ENCODE assay signal across 9 mouse cellular contexts in genomic region chr14:76739836-76740597, GRCm38 (mm10).
DNase-seq lines count a peak whose midpoint lies in the region; ATAC-seq and TF ChIP-seq lines count a peak whose summit lies in the region.
"Had no signal": no experiment of that assay in that cellular context is flagged by ENCODE, and none has a peak within 500 bp of the region (broad histone marks: within the 10 kb centered on the region; RNA-seq: fewer than 3 reads in every experiment).

No protein-coding gene starts in this region.

- H3K4me3 ChIP-seq in forebrain, embryonic 14.5 days (ENCODE audit: low read depth, low read length): no peak overlapping the region
- H3K4me3 ChIP-seq in hindbrain, embryonic 11.5 days (ENCODE audit: low read depth, low read length): no peak overlapping the region
- H3K4me3 ChIP-seq in limb, embryonic 10.5 days: peak overlapping the region; percentile 18; the same call in 1 of the 2 replicates
- H3K4me3 ChIP-seq in midbrain, postnatal 0 days (ENCODE audit: low read depth, low read length): no peak overlapping the region
- H3K4me3 ChIP-seq: limb, embryonic 12.5 days had no signal

- peak overlapping the region; percentile 63; the same call in 1 of the 2 replicates for H3K27ac ChIP-seq in forebrain, embryonic 14.5 days (ENCODE audit: low read depth, low read length)
- H3K27ac ChIP-seq in hindbrain, embryonic 11.5 days (ENCODE audit: low read depth, low read length): no peak overlapping the region
- peak overlapping the region; percentile 63 for H3K27ac ChIP-seq in limb, embryonic 10.5 days
- no peak overlapping the region for H3K27ac ChIP-seq in midbrain, postnatal 0 days (ENCODE audit: low read depth, low read length)
- H3K27ac ChIP-seq: limb, embryonic 12.5 days had no signal

- no peak overlapping the region for H3K9ac ChIP-seq in forebrain, embryonic 14.5 days (ENCODE audit: low read length)
- H3K9ac ChIP-seq in hindbrain, embryonic 11.5 days (ENCODE audit: low read depth, low read length): no peak overlapping the region
- no peak overlapping the region for H3K9ac ChIP-seq in midbrain, postnatal 0 days (replicated peaks; ENCODE audit: low read length, poor library complexity, severe bottlenecking)
- H3K9ac ChIP-seq: limb, embryonic 12.5 days had no signal

- ATAC-seq in CD4-positive, CD25-positive, alpha-beta regulatory T cell, adult 4 months: no peak
- peak; percentile 88 for ATAC-seq in forebrain, embryonic 14.5 days
- no peak for ATAC-seq in hindbrain, embryonic 11.5 days (ENCODE audit: low FRiP score)
- ATAC-seq in midbrain, postnatal 0 days (ENCODE audit: low FRiP score): no peak

- H3K36me3 ChIP-seq in forebrain, embryonic 14.5 days (ENCODE audit: control insufficient read depth, insufficient read depth, low read length): no peaks in the 10 kb centered on the region
- H3K36me3 ChIP-seq in hindbrain, embryonic 11.5 days (ENCODE audit: control insufficient read depth, insufficient read depth, low read length): no peaks in the 10 kb centered on the region
- no peaks in the 10 kb centered on the region for H3K36me3 ChIP-seq in limb, embryonic 10.5 days
- no peaks in the 10 kb centered on the region for H3K36me3 ChIP-seq in midbrain, postnatal 0 days (ENCODE audit: insufficient read depth, low read length)
- H3K36me3 ChIP-seq: limb, embryonic 12.5 days had no signal

- peak overlapping the region; percentile 0; the same call in 1 of the 2 replicates for H3K4me2 ChIP-seq in forebrain, embryonic 14.5 days (ENCODE audit: low read length)
- no peak overlapping the region for H3K4me2 ChIP-seq in hindbrain, embryonic 11.5 days (replicated peaks; ENCODE audit: low read depth, low read length)
- no peak overlapping the region; the same call in 1 of the 2 replicates for H3K4me2 ChIP-seq in midbrain, postnatal 0 days (ENCODE audit: low read depth, low read length, poor library complexity, severe bottlenecking)
- H3K4me2 ChIP-seq: limb, embryonic 12.5 days had no signal

- WGBS in forebrain, embryonic 14.5 days: 51% methylated on average over 25 of the region's 25 CpGs
- 55% methylated on average over 25 of the region's 25 CpGs for WGBS in hindbrain, embryonic 11.5 days
- WGBS in limb, embryonic 10.5 days: 63% methylated on average over 25 of the region's 25 CpGs
- 64% methylated on average over 25 of the region's 25 CpGs for WGBS in midbrain, postnatal 0 days

- no peaks in the 10 kb centered on the region for H3K27me3 ChIP-seq in forebrain, embryonic 14.5 days (replicated peaks; ENCODE audit: control insufficient read depth, insufficient read depth, low read length)
- H3K27me3 ChIP-seq in hindbrain, embryonic 11.5 days (ENCODE audit: control insufficient read depth, insufficient read depth, low read length): no peaks in the 10 kb centered on the region
- no peaks in the 10 kb centered on the region for H3K27me3 ChIP-seq in limb, embryonic 10.5 days (ENCODE audit: low read depth, poor library complexity, severe bottlenecking)
- no peaks in the 10 kb centered on the region for H3K27me3 ChIP-seq in midbrain, postnatal 0 days (ENCODE audit: insufficient read depth, low read length)
- H3K27me3 ChIP-seq: limb, embryonic 12.5 days had no signal

- peaks cover 2% of the 10 kb centered on the region; the same call in 1 of the 2 replicates for H3K4me1 ChIP-seq in forebrain, embryonic 14.5 days (ENCODE audit: control insufficient read depth, insufficient read depth, low read length)
- no peaks in the 10 kb centered on the region for H3K4me1 ChIP-seq in hindbrain, embryonic 11.5 days (replicated peaks; ENCODE audit: control insufficient read depth, insufficient read depth, low read length)
- H3K4me1 ChIP-seq in limb, embryonic 10.5 days: peaks cover 10% of the 10 kb centered on the region
- no peaks in the 10 kb centered on the region for H3K4me1 ChIP-seq in midbrain, postnatal 0 days (ENCODE audit: insufficient read depth, low read length)

- DNase-seq in CD4-positive, CD25-positive, alpha-beta regulatory T cell, adult 2 months (ENCODE audit: low read depth, low spot score): peak; percentile 7
- DNase-seq in cerebellum, adult 11-12 months: peak; percentile 90
- peak; percentile 90 for DNase-seq in forebrain, embryonic 14.5 days (ENCODE audit: low spot score)
- DNase-seq in hindbrain, embryonic 11.5 days (ENCODE audit: low spot score): peak; percentile 56
- DNase-seq in limb, embryonic 10.5 days (ENCODE audit: low spot score): peak; percentile 53
- DNase-seq in midbrain, postnatal 0 days (ENCODE audit: low spot score): peak; percentile 92
- DNase-seq in thymus, postnatal 10 days (ENCODE audit: low spot score in 2 of 2): peak; percentile 16 to 35

- peak; percentile 71 for TF ChIP-seq CTCF in midbrain, postnatal 0 days (IDR thresholded peaks at IDR 0.05)

- no peaks in the 10 kb centered on the region for H3K9me3 ChIP-seq in forebrain, embryonic 14.5 days (replicated peaks; ENCODE audit: control insufficient read depth, low read length)
- no peaks in the 10 kb centered on the region for H3K9me3 ChIP-seq in hindbrain, embryonic 11.5 days (ENCODE audit: control insufficient read depth, low read length)
- H3K9me3 ChIP-seq in limb, embryonic 10.5 days (replicated peaks): no peaks in the 10 kb centered on the region
- H3K9me3 ChIP-seq in midbrain, postnatal 0 days (ENCODE audit: low read length): no peaks in the 10 kb centered on the region
- H3K9me3 ChIP-seq: limb, embryonic 12.5 days had no signal

Comparison
In these comparisons a context has a peak if more than half of its experiments do, and no peak if none do; other contexts are left out.
1. DNase-seq: peak in every context shown above with its lines; median percentile 92 in midbrain, postnatal 0 days; 90 in cerebellum, adult 11-12 months; 90 in forebrain, embryonic 14.5 days; 56 in hindbrain, embryonic 11.5 days; 53 in limb, embryonic 10.5 days; 26 in thymus, postnatal 10 days; 7 in CD4-positive, CD25-positive, alpha-beta regulatory T cell, adult 2 months.
2. H3K27ac ChIP-seq: peak in forebrain, embryonic 14.5 days (single experiment) and limb, embryonic 10.5 days (single experiment); none in hindbrain, embryonic 11.5 days (single experiment) and midbrain, postnatal 0 days (single experiment).